Mouse (Mus musculus) hindbrain, embryonic 13.5 days (tissue): ENCODE measurements around the gene Kif1b. TPM values are rescaled to one million over a fixed set of nuclear protein-coding genes. Genes with fewer than 3 reads are reported as not detected.

ENCODE experiments used
- ATAC-seq: fragments of 200-750 bp; cut with Nextera tagmentation; 2 replicates; pipeline ENCODE4 v1.8.0; 2017; ENCODE audit warnings: moderate TSS enrichment; ENCODE audit not compliant: low FRiP score
- H3K27ac ChIP-seq: fragments of 300-500 bp; sonication (generic); 2 replicates; pipeline ENCODE4 v1.5.1; 2015; ENCODE audit warnings: inconsistent platforms, mild to moderate bottlenecking, moderate library complexity
- H3K27me3 ChIP-seq: fragments of 300-500 bp; sonication (generic); 2 replicates; pipeline ENCODE4 v1.6.1; 2015; ENCODE audit warnings: mild to moderate bottlenecking, inconsistent platforms
- H3K36me3 ChIP-seq: fragments of 300-500 bp; sonication (generic); 2 replicates; pipeline ENCODE4 v1.6.1; 2015; ENCODE audit warnings: mild to moderate bottlenecking, inconsistent platforms
- H3K4me1 ChIP-seq: fragments of 300-500 bp; sonication (generic); replicated peaks from 2 replicates; pipeline ENCODE4 v1.6.1; 2015; ENCODE audit warnings: inconsistent platforms
- H3K4me2 ChIP-seq: fragments of 300-500 bp; sonication (generic); 2 replicates; pipeline ENCODE4 v1.6.1; 2015; ENCODE audit warnings: inconsistent platforms, mild to moderate bottlenecking, moderate library complexity
- H3K4me3 ChIP-seq: fragments of 300-500 bp; sonication (generic); 2 replicates; pipeline ENCODE4 v1.5.1; 2015; ENCODE audit warnings: mild to moderate bottlenecking, inconsistent platforms
- H3K9ac ChIP-seq: fragments of 300-500 bp; sonication (generic); 2 replicates; pipeline ENCODE4 v1.6.1; 2015; ENCODE audit warnings: mild to moderate bottlenecking, inconsistent platforms
- H3K9me3 ChIP-seq: fragments of 300-500 bp; sonication (generic); 2 replicates; pipeline ENCODE4 v1.6.1; 2016; ENCODE audit warnings: inconsistent platforms
- WGBS: fragments of 180-500 bp; shearing (Covaris S2); methylation state at CpG from one replicate; pipeline ENCODE4 v1.1.7; 2015; 5-methylcytosine and 5-hydroxymethylcytosine counted together
- polyA plus RNA-seq: library from polyadenylated mRNA; unstranded; fragments of >200 nt; fragmentation: Nextera tagmentation; extraction: Ambion mirVana; gene quantifications from 2 replicates; pipeline ENCODE4 v1.2.1, GENCODE M21; 2015

Kif1b gene
- polyA plus RNA-seq, result 155 and 169 TPM in 2 replicates

DNA sequence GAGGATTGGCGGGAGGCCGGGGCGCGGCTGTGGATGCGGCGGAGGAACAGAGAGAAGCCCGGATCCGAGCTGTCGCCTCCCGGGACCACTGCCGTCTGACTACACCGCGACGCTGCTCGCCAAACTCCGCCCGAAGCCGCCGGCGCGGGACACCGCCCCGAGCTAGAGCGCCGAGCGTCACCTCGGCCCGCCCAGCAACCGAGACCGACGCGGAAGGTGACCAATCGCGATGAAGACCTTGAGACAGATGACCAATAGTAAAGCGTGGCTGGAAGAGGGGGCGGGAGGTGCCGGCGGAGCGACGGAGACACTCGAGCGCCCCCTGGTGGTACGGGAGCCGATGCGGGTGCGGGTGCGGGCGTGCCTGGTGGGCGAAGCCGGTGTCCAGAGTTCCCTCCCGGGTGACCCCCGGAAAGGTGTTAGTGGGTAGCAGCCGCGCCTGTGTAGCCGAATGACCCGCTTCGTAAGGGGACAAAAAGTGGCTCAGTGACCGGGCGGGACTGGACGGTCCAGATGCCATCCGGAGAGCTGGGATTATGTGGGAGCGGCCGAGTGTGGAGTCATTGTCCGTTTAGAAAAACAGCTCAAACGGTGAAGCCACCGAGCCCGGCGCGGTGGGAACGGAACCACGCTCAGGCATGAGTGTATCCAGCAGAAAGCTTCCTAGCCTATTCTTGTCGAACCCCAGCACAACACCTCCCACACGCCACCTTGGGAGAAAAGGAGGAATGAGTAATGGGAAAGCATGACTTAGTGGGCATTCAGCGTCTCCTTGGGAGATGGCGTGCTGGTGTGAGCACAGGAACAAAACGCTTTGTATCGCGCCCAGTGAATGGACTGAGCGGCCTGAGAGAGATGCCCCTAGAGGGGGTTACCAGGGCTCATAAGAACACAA is at the start of gene Kif1b:
Gene Kif1b (minus strand): TSS at position 98 of the 895 bp plus-strand sequence.
- under 1% methylated on average over 73 of the region's 79 CpGs for WGBS
- H3K4me1 ChIP-seq, result peaks cover 44% of the 10 kb centered on the region
- ATAC-seq, result peak; percentile 96

DNA sequence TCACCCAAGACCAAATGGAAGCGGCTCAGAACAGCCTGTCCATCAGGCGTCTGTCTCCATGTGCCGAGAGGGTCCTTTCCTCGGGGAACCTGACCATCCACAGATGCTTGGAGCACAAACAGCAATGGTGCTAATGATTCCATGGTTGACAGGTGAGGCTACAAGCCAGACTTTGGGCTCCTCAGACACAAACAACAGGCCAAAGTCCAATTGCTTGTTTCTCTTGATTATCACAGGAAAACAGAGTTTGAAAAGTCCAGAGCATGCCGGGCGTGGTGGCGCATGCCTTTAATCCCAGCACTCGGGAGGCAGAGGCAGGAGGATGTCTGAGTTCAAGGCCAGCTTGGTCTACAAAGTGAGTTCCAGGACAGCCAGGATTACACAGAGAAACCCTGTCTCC is 47.2 kb upstream of the Kif1b start:
- Histone ChIP-seq H3K4me2 (no peak overlapping the region), H3K9ac (no peak overlapping the region), H3K36me3 (peaks cover 97% of the 10 kb centered on the region), H3K27me3 (no peaks in the 10 kb centered on the region), H3K4me1 (no peaks in the 10 kb centered on the region), H3K9me3 (no peaks in the 10 kb centered on the region), H3K27ac (no peak overlapping the region), H3K4me3 (no peak overlapping the region)
- 98% methylated on average over 8 of the region's 8 CpGs for WGBS
- ATAC-seq, result no peak

More for the DNA sequence above, at the start of gene Kif1b:
- Histone ChIP-seq H3K4me2 (peak within 1 kb of the TSS; percentile 69), H3K9ac (peak within 1 kb of the TSS; percentile 100), H3K36me3 (no peaks in the 10 kb centered on the region), H3K4me3 (peak within 1 kb of the TSS; percentile 98), H3K27ac (peak within 1 kb of the TSS; percentile 99), H3K9me3 (no peaks in the 10 kb centered on the region), H3K27me3 (no peaks in the 10 kb centered on the region)

GRCm38 (mm10) chr4:149351596-149352150 is 44.2 kb upstream of the Kif1b start:
- no peak overlapping the region for H3K27ac ChIP-seq
- H3K4me2 ChIP-seq, result no peak overlapping the region
- H3K27me3 ChIP-seq, result no peaks in the 10 kb centered on the region
- H3K4me1 ChIP-seq, result no peaks in the 10 kb centered on the region
- no peak for ATAC-seq
- no peak overlapping the region for H3K4me3 ChIP-seq
- H3K9ac ChIP-seq, result no peak overlapping the region
- no peaks in the 10 kb centered on the region for H3K9me3 ChIP-seq
- 83% methylated on average over 8 of the region's 8 CpGs for WGBS
- H3K36me3 ChIP-seq, result peaks cover 92% of the 10 kb centered on the region

GRCm38 (mm10) chr4:149348963-149349362 is 41.5 kb upstream of the Kif1b start:
- no peak for ATAC-seq
- peaks cover 94% of the 10 kb centered on the region for H3K36me3 ChIP-seq
- WGBS, result 77% methylated on average over 5 of the region's 5 CpGs
- no peak overlapping the region for H3K9ac ChIP-seq
- no peak overlapping the region for H3K4me3 ChIP-seq
- no peaks in the 10 kb centered on the region for H3K4me1 ChIP-seq
- H3K4me2 ChIP-seq, result no peak overlapping the region
- H3K27me3 ChIP-seq, result no peaks in the 10 kb centered on the region
- H3K27ac ChIP-seq, result no peak overlapping the region
- H3K9me3 ChIP-seq, result no peaks in the 10 kb centered on the region

- WGBS, result 89% methylated on average over 5 of the region's 5 CpGs
- H3K9me3 ChIP-seq, result no peaks in the 10 kb centered on the region
- H3K36me3 ChIP-seq, result peaks cover 95% of the 10 kb centered on the region
- no peaks in the 10 kb centered on the region for H3K4me1 ChIP-seq
- H3K4me3 ChIP-seq, result no peak overlapping the region
- no peak for ATAC-seq
- H3K4me2 ChIP-seq, result no peak overlapping the region
- no peak overlapping the region for H3K27ac ChIP-seq
- H3K27me3 ChIP-seq, result no peaks in the 10 kb centered on the region
- H3K9ac ChIP-seq, result no peak overlapping the region
Observed at GRCm38 (mm10) chr4:149345873-149346272, 38.4 kb upstream of the Kif1b start.

GRCm38 (mm10) chr4:149344311-149344710 is 36.8 kb upstream of the Kif1b start:
- H3K36me3 ChIP-seq, result peaks cover 95% of the 10 kb centered on the region
- no peak overlapping the region for H3K4me3 ChIP-seq
- H3K9ac ChIP-seq, result no peak overlapping the region
- H3K27ac ChIP-seq, result no peak overlapping the region
- WGBS, result 83% methylated on average over 8 of the region's 8 CpGs
- no peaks in the 10 kb centered on the region for H3K27me3 ChIP-seq
- no peaks in the 10 kb centered on the region for H3K9me3 ChIP-seq
- no peak overlapping the region for H3K4me2 ChIP-seq
- no peak for ATAC-seq
- H3K4me1 ChIP-seq, result no peaks in the 10 kb centered on the region

DNA sequence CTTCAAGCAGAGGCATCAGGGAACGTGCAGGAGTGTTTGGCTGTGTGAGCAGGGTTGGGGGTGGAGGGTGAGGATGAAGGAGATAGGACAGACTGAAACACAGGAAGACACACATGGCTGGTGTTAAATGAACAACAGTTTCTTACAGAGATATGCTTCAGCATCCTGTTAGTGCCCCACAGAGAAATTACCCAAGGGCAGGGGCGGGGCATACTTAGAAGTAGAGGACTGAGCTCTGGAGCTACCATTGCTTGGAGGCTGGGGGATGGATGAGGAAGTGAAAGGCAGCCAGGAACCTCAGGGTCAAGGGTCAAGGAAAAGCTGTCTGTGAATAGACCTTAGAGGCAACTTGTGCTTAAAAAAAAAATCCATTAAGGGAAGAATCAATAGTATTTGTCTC is 33.2 kb upstream of the Kif1b start:
- Histone ChIP-seq H3K9ac (no peak overlapping the region), H3K4me3 (no peak overlapping the region), H3K9me3 (no peaks in the 10 kb centered on the region), H3K27me3 (no peaks in the 10 kb centered on the region), H3K4me1 (no peaks in the 10 kb centered on the region), H3K4me2 (no peak overlapping the region), H3K27ac (no peak overlapping the region), H3K36me3 (peaks cover 97% of the 10 kb centered on the region)
- no peak for ATAC-seq
- 76% methylated on average over 2 of the region's 2 CpGs for WGBS

DNA sequence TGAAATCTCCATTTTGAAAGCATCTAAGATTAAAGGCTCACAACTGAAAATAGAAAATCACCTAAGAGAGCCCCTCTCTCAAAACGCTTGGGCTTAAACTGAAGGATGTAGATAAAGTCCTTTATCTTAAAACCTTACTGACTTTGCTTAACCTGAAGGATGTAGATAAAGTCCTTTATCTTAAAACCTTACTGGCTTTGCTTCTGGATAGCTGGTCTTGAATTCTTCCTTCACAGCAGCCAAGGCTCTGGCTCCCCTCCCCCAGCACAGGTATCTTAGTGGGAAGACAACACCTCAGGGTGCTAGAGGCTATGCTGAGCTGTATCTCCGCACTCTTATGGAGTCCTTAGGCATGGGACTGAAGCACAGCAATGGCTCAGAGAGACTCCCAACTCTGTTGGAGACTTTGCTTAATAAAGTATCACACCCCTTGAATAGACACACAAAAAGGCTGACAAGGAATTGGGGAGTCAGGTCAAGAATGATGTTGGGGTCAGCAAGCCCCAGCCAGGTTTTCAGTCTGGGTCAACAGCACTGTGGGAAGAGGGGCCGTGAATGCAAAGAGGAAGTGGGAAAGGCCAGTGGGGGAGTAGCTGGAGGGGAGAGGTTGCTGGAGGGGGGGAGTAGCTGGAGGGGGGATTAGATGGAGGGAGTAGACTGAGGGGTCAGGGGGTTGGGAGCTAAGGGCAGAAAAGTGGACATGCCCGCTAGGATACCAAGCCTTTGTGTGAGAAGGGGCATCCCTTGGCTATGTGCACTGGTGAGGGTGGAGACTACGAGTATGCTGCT is 32.1 kb upstream of the Kif1b start:
- WGBS, result 72% methylated on average over 5 of the region's 5 CpGs
- Histone ChIP-seq H3K9ac (no peak overlapping the region), H3K27ac (no peak overlapping the region; the same call in 1 of the 2 replicates), H3K27me3 (no peaks in the 10 kb centered on the region), H3K36me3 (peaks cover 97% of the 10 kb centered on the region), H3K4me2 (no peak overlapping the region), H3K9me3 (no peaks in the 10 kb centered on the region), H3K4me3 (no peak overlapping the region), H3K4me1 (no peaks in the 10 kb centered on the region)
- ATAC-seq, result no peak

GRCm38 (mm10) chr4:149338137-149338536 is 30.6 kb upstream of the Kif1b start:
- WGBS, result 97% methylated on average over 2 of the region's 2 CpGs
- Histone ChIP-seq H3K4me2 (no peak overlapping the region), H3K4me3 (no peak overlapping the region), H3K9ac (no peak overlapping the region), H3K27me3 (no peaks in the 10 kb centered on the region), H3K36me3 (peaks cover 97% of the 10 kb centered on the region), H3K27ac (no peak overlapping the region), H3K9me3 (no peaks in the 10 kb centered on the region), H3K4me1 (no peaks in the 10 kb centered on the region)
- ATAC-seq, result no peak

DNA sequence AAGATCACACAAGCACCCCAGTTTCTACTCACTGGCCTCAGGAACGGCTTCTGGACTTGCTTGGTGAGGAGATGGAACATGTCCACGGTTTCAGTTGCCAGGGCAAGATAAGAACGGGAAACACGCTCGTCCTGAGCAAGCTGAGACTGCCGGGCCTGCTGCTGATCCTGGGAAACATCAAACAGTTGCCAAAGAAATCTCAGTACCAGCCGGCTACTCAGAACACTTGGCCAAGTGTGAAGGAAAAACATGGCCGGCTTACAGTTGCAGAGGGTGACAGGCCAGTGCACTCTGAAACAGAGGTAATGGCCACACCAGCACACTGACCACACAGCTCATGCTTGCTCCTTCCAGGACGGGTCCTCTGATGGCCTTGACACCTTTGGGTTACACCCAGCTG is 29.9 kb upstream of the Kif1b start:
- no peak for ATAC-seq
- Histone ChIP-seq H3K9ac (no peak overlapping the region), H3K4me1 (no peaks in the 10 kb centered on the region), H3K4me2 (no peak overlapping the region), H3K27ac (no peak overlapping the region), H3K27me3 (no peaks in the 10 kb centered on the region), H3K36me3 (peaks cover 97% of the 10 kb centered on the region), H3K4me3 (no peak overlapping the region), H3K9me3 (no peaks in the 10 kb centered on the region)
- WGBS, result 94% methylated on average over 9 of the region's 9 CpGs

DNA sequence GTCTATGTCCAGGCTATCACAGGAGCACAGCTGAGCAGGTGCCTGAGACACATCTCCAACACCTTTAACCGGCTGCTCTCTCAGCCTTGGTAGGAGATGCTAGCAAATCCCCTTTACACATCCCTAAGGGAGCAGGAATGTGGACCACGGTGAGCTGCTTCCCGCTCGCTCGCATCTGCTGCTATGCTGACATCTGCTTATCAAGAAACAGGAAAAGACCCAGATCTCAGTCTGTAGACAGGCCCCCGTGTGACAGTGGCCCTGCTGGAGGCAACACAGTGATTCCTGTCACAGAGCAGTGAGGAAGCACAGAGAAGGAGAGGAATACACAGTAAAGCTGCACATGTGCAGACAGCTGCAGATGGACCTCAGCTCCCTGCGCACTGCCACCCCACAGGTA is 28.8 kb upstream of the Kif1b start:
- H3K27me3 ChIP-seq, result no peaks in the 10 kb centered on the region
- H3K4me1 ChIP-seq, result no peaks in the 10 kb centered on the region
- H3K4me2 ChIP-seq, result no peak overlapping the region
- H3K9me3 ChIP-seq, result no peaks in the 10 kb centered on the region
- H3K9ac ChIP-seq, result no peak overlapping the region
- no peak overlapping the region for H3K27ac ChIP-seq
- H3K4me3 ChIP-seq, result no peak overlapping the region
- peaks cover 97% of the 10 kb centered on the region for H3K36me3 ChIP-seq
- 97% methylated on average over 7 of the region's 7 CpGs for WGBS
- ATAC-seq, result no peak

DNA sequence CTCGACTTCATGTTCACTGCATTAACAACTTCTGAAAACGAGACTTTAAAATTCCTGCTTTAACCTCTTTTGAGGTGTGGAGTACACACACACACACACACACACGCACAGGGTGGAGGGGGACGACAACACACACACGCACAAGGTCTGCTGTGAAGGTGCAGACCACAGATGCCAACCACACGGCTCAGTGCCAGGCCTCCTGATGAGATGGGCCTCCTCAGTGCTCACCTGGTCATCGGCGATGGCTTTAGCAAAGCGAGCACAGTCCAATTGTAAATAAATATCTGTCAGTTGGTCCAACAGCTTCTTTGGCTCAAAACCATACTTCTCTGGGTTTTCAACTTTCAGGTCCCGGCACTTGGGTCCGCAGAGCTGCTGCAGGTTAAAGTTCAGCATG is 27.4 kb upstream of the Kif1b start:
- no peak overlapping the region for H3K4me3 ChIP-seq
- 96% methylated on average over 11 of the region's 11 CpGs for WGBS
- H3K4me1 ChIP-seq, result no peaks in the 10 kb centered on the region
- ATAC-seq, result no peak
- H3K27me3 ChIP-seq, result no peaks in the 10 kb centered on the region
- H3K27ac ChIP-seq, result no peak overlapping the region
- no peaks in the 10 kb centered on the region for H3K9me3 ChIP-seq
- H3K36me3 ChIP-seq, result peaks cover 98% of the 10 kb centered on the region
- no peak overlapping the region for H3K4me2 ChIP-seq
- no peak overlapping the region for H3K9ac ChIP-seq
